Mouse (Mus musculus) right cerebral cortex, postnatal 10 days (tissue): Measurements from ENCODE around the gene Grin1.
"Not testable (repeated sequence)": the region's sequence is repeated elsewhere in the genome, so short reads cannot be mapped to it uniquely, and the experiment has no call there.

ENCODE experiments used
- DNase-seq, 2 experiments: peaks; one replicate each; pipeline ENCODE4 v3.0.0; 2021; ENCODE audit warnings: low spot score in 2 of 2

Grin1 gene

DNA sequence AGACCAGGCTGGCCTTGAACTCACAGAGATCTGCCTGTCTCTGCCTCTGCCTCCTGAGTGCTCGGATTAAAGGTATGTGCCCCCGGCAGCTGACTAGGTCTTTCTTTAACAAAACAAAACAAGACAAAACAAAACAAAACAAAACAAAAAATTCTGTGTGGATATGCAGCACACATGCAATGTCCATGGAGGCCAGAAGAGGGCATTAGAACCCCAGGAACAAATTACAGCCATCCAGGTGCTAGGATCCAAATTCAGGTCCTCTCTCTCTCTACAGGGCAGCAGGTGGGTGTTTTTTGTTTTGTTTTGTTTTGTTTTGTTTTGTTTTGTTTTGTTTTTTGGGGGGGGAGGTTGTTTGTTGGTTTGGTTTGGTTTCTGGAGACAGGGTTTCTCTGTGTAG lies 60.1 kb downstream of the Grin1 start:
- DNase-seq = no peak

DNA sequence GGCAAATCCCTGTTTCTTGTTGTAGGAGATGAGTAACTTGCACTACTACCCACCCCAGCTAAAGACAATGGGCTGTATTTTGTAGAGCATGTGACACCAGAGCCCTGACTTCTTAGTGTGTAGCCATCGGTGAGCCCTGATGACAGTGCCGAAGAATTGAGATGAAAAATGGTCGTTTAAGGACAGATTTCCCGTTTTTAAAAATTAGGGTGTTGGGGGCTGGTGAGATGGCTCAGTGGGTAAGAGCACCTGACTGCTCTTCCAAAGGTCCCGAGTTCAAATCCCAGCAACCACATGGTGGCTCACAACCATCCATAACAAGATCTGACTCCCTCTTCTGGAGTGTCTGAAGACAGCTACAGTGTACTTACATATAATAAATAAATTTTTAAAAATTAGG lies 61.7 kb downstream of the Grin1 start:
- not testable (repeated sequence) for DNase-seq

DNA sequence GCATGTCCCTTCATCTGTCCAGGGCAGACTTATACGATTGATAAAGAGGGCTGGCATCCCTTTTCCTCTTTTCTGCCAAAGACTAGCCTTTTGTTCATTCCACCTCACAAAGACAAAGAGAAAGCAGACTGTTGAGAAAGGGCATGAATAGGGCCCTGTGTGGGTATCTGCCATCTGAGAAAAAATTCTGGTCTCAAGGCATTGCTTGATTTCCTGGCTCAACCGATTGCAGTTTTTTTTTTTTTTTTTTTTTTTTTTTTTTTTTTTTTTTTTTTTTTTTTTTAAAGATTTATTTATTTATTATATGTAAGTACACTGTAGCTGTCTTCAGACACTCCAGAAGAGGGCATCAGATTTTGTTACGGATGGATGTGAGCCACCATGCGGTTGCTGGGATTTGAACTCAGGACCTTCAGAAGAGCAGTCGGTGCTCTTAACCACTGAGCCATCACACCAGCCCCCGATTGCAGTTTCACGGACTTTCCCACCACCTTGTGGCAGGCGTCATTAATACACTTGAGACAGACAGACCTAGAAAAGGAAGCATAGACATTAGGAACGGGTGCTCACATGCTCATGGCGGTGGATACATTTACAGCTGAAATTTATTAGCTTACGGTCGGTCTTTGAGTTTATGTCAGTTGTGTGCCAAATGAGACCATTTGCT lies 62.4 kb downstream of the Grin1 start:
- DNase-seq = peak in 1 of 2 experiments; percentile 56

DNA sequence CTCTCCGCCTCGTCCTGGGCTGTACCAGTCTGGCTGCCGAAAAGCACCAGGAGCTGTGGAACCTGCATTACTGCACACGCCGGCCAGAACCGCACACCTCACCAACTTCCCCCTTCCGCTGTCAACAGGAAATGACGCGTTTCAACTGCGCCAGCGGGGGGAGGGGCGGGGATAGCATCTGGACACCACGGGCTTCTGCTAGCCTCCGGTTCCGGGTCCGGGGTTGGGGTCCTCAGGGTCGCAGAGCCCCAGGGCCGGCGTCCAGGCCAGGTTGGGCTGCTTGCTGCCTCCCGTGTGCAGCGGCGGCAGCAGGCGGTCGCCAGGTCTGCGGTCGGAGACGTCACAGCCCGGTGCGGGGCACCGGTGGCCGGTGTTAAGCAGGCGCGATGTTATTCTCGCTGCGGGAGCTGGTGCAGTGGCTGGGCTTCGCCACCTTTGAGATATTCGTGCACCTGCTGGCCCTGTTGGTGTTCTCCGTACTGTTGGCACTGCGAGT lies 63.7 kb downstream of the Grin1 start, which contains the start of gene Tmem203:
TSS of gene Tmem203 (plus strand) at position 156 of the 496 bp plus-strand sequence.
- DNase-seq = peak; percentile 92 to 93

DNA sequence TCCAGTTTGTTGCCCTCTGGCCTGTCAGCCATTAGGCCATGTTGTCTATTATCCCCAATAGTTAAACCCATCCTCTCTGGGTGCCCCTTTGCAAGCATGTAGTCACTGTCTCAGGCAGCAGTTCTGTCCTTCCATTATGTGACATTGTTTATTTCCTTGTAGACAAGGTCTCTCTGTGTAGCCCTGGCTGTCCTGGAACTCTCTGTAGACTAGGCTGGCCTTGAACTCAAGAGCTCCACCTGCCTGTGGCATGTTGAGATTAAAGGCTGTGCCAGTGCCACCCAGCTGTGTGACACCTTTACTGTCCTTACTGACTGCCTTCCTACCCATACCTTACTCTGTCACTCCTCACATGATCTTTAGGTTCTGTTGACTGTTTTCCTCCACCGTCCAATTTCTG lies 66.7 kb downstream of the Grin1 start:
- no peak for DNase-seq

DNA sequence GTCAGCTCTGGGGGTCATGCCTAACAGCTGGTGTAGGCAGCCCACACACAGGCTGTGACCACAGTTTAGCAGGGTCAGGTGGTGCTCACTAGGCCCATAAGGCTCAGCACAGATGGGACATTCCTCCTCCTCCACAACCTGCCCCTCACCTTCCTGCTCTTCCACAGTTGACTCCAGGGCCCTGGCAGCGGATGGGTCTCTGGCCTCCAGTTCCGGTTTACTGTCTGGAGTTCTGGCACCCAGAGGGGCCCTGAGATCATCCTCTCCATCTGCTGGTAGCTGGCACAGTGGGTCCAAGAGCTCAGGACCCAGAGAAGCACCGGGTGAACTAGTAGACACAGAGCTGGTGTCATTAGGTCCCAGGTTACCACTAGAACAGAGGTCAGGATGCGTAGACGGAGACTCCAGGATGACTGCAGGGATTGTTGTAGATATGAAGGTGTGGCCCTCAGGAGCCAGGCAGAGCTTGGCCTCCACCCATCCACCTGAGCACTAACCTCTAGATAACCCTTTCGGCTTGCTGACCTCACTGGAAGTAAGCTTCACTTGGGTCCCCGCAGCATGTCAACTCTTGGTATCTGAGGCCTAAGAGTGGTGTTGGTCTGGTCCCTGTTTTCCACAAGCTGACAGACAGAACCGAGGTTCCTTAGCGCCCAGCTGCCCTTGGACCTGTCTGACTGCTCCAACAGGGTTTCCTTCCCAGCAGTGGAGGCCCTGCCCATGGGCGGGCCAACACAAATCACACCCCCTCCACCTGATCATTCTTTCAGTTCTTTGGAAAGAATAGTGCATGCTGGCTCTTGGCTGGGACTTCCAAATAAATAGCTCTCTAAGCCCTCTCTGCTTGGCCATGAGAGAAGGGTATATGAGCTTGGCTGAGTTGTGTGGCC lies 72.6 kb downstream of the Grin1 start, which contains the start of gene AL732309.1:
TSS of gene AL732309.1 (minus strand) at position 681 of the 890 bp plus-strand sequence.
- DNase-seq = no peak

DNA sequence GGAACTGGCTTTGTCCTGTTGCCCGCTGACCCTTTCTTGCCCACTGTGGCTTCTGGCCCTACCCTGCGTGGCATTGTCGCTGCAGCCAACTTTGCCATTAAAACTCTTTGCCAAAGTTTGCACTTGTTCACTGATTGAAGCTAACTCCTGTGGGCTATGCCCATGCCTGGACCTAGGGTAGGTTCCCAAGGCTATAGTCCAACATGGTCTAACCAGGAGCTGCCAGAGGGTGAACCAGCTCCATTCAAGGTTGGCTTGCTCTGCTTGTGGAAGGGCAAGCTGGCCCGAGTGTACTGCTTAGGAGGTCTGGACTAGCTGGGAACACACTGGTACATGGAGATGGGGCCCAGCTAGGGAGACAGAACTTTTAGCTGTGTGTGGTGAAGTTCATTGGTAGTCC lies 74.8 kb downstream of the Grin1 start:
- DNase-seq = no peak

DNA sequence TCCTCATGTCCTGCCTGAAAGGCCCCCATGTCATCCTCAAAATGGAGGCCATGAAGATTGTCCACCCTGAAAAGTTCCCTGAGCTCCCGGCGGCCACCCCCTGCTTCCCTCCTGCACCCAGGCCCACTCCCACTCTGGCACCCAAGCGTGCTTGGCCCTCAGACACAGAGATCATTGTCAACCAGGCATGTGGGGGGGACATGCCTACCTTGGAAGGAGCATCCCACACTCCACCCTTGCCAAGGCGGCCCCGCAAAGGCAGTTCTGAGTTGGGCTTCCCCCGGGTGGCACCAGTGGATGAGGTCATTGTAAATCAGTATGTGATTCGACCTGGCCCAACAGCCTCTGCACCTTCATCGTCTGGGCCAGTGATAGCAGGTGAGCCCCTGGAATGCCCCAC lies 75.6 kb downstream of the Grin1 start:
- DNase-seq = no peak

DNA sequence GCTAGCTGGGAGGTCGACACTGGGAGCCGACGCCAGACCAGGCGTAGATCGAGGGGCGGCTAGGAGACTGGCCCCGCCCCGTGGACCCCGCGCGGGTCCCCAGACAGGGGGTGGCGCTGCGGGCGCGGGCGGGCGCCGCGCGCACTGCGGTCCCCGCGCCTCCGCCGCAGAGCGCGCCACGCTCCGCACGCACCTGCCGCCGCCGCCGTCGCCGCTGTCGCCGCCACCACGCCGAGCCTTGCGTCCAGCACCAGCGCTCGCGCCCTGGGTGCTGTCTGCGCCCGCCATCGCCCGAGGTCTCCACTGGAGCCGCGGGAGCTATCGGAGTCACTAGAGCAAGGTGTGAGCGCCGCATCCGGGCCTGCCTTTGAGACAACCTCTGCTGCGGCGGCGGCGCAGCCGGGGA lies 76.9 kb downstream of the Grin1 start, which contains the start of the genes Rnf208 and Cysrt1:
TSS of gene Rnf208 (plus strand) at position 155 of the 406 bp plus-strand sequence.
TSS of gene Cysrt1 (minus strand) at position 352 of the 406 bp plus-strand sequence.
- DNase-seq = peak; percentile 65

DNA sequence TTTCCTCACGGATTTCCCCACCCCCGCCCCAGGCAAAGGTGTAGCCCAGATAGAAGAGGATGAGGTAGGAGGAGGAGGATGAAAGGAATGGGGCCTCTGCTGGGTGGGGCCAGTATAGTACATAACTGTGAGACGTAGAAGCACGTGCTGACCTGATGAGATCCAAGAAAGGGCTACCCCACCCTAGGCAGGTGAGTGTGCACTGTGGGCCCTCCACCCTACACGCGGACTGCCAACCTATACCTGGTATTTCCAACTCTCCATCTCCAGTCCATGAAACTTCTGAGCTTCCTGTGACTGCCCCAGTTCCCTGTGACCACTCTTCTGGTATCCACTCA lies 77.6 kb downstream of the Grin1 start:
- no peak for DNase-seq
